Mouse (Mus musculus): ENCODE measurements at regions not wholly inside any gene's neighbourhood (a gene's known extent, or its start where the extent isn't known, plus 50 kb on each side); places are given as distances from the start of the nearest gene placed in this dataset.

- Histone ChIP-seq H3K4me3 (ENCODE audit: control insufficient read depth in 1 of 2, insufficient read depth in 1 of 2, low read depth in 2 of 2, low read length in 2 of 2) (no peak overlapping the region), H3K27ac (ENCODE audit: control insufficient read depth, low read depth, low read length) (no peak overlapping the region), H3K9me3 (replicated peaks; ENCODE audit: insufficient read depth, low read length) (no peaks in the 10 kb centered on the region), H3K4me1 (ENCODE audit: control insufficient read depth in 1 of 2, insufficient read depth in 2 of 2, low read length in 2 of 2) (no peaks in the 10 kb centered on the region), H3K79me2 (ENCODE audit: control insufficient read depth, insufficient read depth, low read length, poor library complexity) (no peaks in the 10 kb centered on the region), H3K36me3 (ENCODE audit: control insufficient read depth in 1 of 2, insufficient read depth in 2 of 2, low read length in 2 of 2) (no peaks in the 10 kb centered on the region), H3K27me3 (ENCODE audit: control insufficient read depth in 1 of 2, insufficient read depth in 2 of 2, low read length in 2 of 2) (no peaks in the 10 kb centered on the region), H3K9ac (ENCODE audit: control insufficient read depth, low read depth, low read length, poor library complexity, severe bottlenecking) (no peak overlapping the region)
- DNase-seq (ENCODE audit: low read depth, low spot score), result no peak
- TF ChIP-seq HCFC1 (IDR thresholded peaks at IDR 0.05; ENCODE audit: low read depth, low read length), result no peak
- TF ChIP-seq GABPA (IDR thresholded peaks at IDR 0.05; ENCODE audit: low read depth, low read length), result no peak
- no peak for TF ChIP-seq CHD2 (IDR thresholded peaks at IDR 0.05; ENCODE audit: low read length)
Observed at GRCm38 (mm10) chr6:35759606-35760246, 220.0 kb upstream of the Mtpn start.

- Histone ChIP-seq H3K27ac (ENCODE audit: control insufficient read depth, low read depth, low read length) (no peak overlapping the region), H3K9me3 (replicated peaks; ENCODE audit: insufficient read depth, low read length) (no peaks in the 10 kb centered on the region), H3K9ac (ENCODE audit: control insufficient read depth, low read depth, low read length, poor library complexity, severe bottlenecking) (no peak overlapping the region), H3K4me1 (ENCODE audit: control insufficient read depth in 1 of 2, insufficient read depth in 2 of 2, low read length in 2 of 2) (no peaks in the 10 kb centered on the region), H3K27me3 (ENCODE audit: control insufficient read depth in 1 of 2, insufficient read depth in 2 of 2, low read length in 2 of 2) (no peaks in the 10 kb centered on the region), H3K79me2 (ENCODE audit: control insufficient read depth, insufficient read depth, low read length, poor library complexity) (no peaks in the 10 kb centered on the region), H3K4me3 (ENCODE audit: control insufficient read depth in 1 of 2, insufficient read depth in 1 of 2, low read depth in 2 of 2, low read length in 2 of 2) (no peak overlapping the region), H3K36me3 (ENCODE audit: control insufficient read depth in 1 of 2, insufficient read depth in 2 of 2, low read length in 2 of 2) (no peaks in the 10 kb centered on the region)
- TF ChIP-seq POLR2AphosphoS5 (IDR thresholded peaks at IDR 0.05; ENCODE audit: borderline replicate concordance, low read depth, low read length) (no peak), RCOR1 (IDR thresholded peaks at IDR 0.05; ENCODE audit: low read depth, low read length) (no peak), POLR2A (IDR thresholded peaks at IDR 0.05; ENCODE audit: control insufficient read depth in 1 of 2, insufficient read depth in 1 of 2, low read depth in 1 of 2, low read length in 2 of 2, poor library complexity in 1 of 2) (no peak), GABPA (IDR thresholded peaks at IDR 0.05; ENCODE audit: low read depth, low read length) (no peak), NELFE (IDR thresholded peaks at IDR 0.05; ENCODE audit: low read depth, low read length) (no peak), SMC3 (IDR thresholded peaks at IDR 0.05; ENCODE audit: low read depth, low read length) (no peak), USF2 (IDR thresholded peaks at IDR 0.05; ENCODE audit: borderline replicate concordance in 1 of 2, insufficient read depth in 1 of 2, low read depth in 1 of 2, low read length in 2 of 2) (no peak), EP300 (IDR thresholded peaks at IDR 0.05; ENCODE audit: low read depth in 1 of 2, low read length in 2 of 2) (no peak), ZNF384 (IDR thresholded peaks at IDR 0.05; ENCODE audit: low read depth, low read length) (no peak)
- DNase-seq (ENCODE audit: low read depth, low spot score), result no peak
Observed at GRCm38 (mm10) chr6:35746034-35746433, 206.3 kb upstream of the Mtpn start.

GRCm38 (mm10) chr6:35705587-35705986 lies 165.9 kb upstream of the Mtpn start:
- DNase-seq (ENCODE audit: low read depth, low spot score), result no peak
- TF ChIP-seq MXI1 (IDR thresholded peaks at IDR 0.05; ENCODE audit: low read depth, low read length) (no peak), POLR2AphosphoS2 (IDR thresholded peaks at IDR 0.05; ENCODE audit: low read length) (no peak), TAL1 (IDR thresholded peaks at IDR 0.05; ENCODE audit: low read length) (no peak), RCOR1 (IDR thresholded peaks at IDR 0.05; ENCODE audit: low read depth, low read length) (no peak), NELFE (IDR thresholded peaks at IDR 0.05; ENCODE audit: low read depth, low read length) (no peak), KAT2A (conservative IDR thresholded peaks at IDR 0.05; ENCODE audit: low read depth, low read length) (no peak), JUND (IDR thresholded peaks at IDR 0.05; ENCODE audit: low read depth, low read length) (no peak), GATA1 (IDR thresholded peaks at IDR 0.05; ENCODE audit: low read depth, low read length) (no peak), NRF1 (IDR thresholded peaks at IDR 0.05; ENCODE audit: insufficient read depth, low read depth, low read length, poor library complexity, severe bottlenecking) (no peak)
- Histone ChIP-seq H3K27me3 (ENCODE audit: control insufficient read depth in 1 of 2, insufficient read depth in 2 of 2, low read length in 2 of 2) (no peaks in the 10 kb centered on the region), H3K36me3 (ENCODE audit: control insufficient read depth in 1 of 2, insufficient read depth in 2 of 2, low read length in 2 of 2) (no peaks in the 10 kb centered on the region), H3K4me3 (ENCODE audit: control insufficient read depth in 1 of 2, insufficient read depth in 1 of 2, low read depth in 2 of 2, low read length in 2 of 2) (no peak overlapping the region), H3K9me3 (replicated peaks; ENCODE audit: insufficient read depth, low read length) (no peaks in the 10 kb centered on the region), H3K9ac (ENCODE audit: control insufficient read depth, low read depth, low read length, poor library complexity, severe bottlenecking) (no peak overlapping the region), H3K27ac (ENCODE audit: control insufficient read depth, low read depth, low read length) (no peak overlapping the region), H3K4me1 (ENCODE audit: control insufficient read depth in 1 of 2, insufficient read depth in 2 of 2, low read length in 2 of 2) (no peaks in the 10 kb centered on the region), H3K79me2 (ENCODE audit: control insufficient read depth, insufficient read depth, low read length, poor library complexity) (no peaks in the 10 kb centered on the region)

Measured in MEL (cell line).